In the genomic region with DNA sequence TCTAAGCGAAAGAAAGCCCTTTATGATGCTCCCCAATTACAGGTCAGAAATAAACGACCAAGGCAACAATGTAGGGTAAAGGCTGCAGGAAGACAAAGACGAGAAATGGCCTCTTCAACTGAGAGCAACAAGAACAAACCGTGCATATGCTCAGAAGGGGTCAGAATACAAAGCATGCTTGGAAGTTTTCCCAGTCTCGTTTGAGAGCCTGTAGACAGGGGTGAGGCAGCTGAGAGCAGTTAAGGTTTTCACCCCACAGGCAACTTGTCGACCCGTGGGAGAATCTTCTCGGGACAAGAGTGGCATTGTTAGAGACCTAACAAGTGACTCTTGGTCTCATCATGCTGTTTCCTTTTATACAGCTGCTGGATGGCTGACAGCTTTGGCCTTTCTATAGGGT, we compare ENCODE assay signal across 16 mouse cellular contexts.
DNase-seq lines count a peak whose midpoint lies in the region; ATAC-seq and TF ChIP-seq lines count a peak whose summit lies in the region.
"Had no signal": no experiment of that assay in that cellular context is flagged by ENCODE, and none has a peak within 500 bp of the region (broad histone marks: within the 10 kb centered on the region; RNA-seq: fewer than 3 reads in every experiment).

No protein-coding gene starts in this region.

- no peak for TF ChIP-seq CTCF in hindbrain, postnatal 0 days (IDR thresholded peaks at IDR 0.05; ENCODE audit: low read depth)

- no peak overlapping the region for H3K27ac ChIP-seq in forebrain, embryonic 14.5 days (ENCODE audit: low read depth, low read length)
- H3K27ac ChIP-seq in forebrain, embryonic 11.5 days (ENCODE audit: low read depth, low read length), result no peak overlapping the region
- no peak overlapping the region for H3K27ac ChIP-seq in midbrain, embryonic 12.5 days (replicated peaks)
- H3K27ac ChIP-seq in midbrain, embryonic 16.5 days (ENCODE audit: low read length), result no peak overlapping the region
- no peak overlapping the region for H3K27ac ChIP-seq in hindbrain, postnatal 0 days
- H3K27ac ChIP-seq: limb, embryonic 13.5 days had no signal

- no peaks in the 10 kb centered on the region for H3K9me3 ChIP-seq in forebrain, embryonic 14.5 days (replicated peaks; ENCODE audit: control insufficient read depth, low read length)
- H3K9me3 ChIP-seq in forebrain, embryonic 11.5 days (ENCODE audit: control insufficient read depth, low read length), result no peaks in the 10 kb centered on the region
- no peaks in the 10 kb centered on the region for H3K9me3 ChIP-seq in midbrain, embryonic 12.5 days
- 0 out of 2 replicates have a peak, but pooled peaks cover 2% of the 10 kb centered on the region for H3K9me3 ChIP-seq in midbrain, embryonic 16.5 days (replicated peaks; ENCODE audit: control insufficient read depth, low read length, poor library complexity, severe bottlenecking)
- no peaks in the 10 kb centered on the region for H3K9me3 ChIP-seq in hindbrain, postnatal 0 days (ENCODE audit: low read length)
- H3K9me3 ChIP-seq: limb, embryonic 13.5 days had no signal

- H3K4me3 ChIP-seq in forebrain, embryonic 14.5 days (ENCODE audit: low read depth, low read length), result no peak overlapping the region
- no peak overlapping the region for H3K4me3 ChIP-seq in forebrain, embryonic 11.5 days (ENCODE audit: low read depth, low read length)
- H3K4me3 ChIP-seq in midbrain, embryonic 12.5 days, result no peak overlapping the region
- H3K4me3 ChIP-seq in midbrain, embryonic 16.5 days (ENCODE audit: low read depth, low read length), result no peak overlapping the region
- no peak overlapping the region for H3K4me3 ChIP-seq in hindbrain, postnatal 0 days (ENCODE audit: low read length)
- H3K4me3 ChIP-seq: limb, embryonic 13.5 days; myocyte had no signal

- peaks cover 10% of the 10 kb centered on the region for H3K4me1 ChIP-seq in forebrain, embryonic 14.5 days (ENCODE audit: control insufficient read depth, insufficient read depth, low read length)
- H3K4me1 ChIP-seq in forebrain, embryonic 11.5 days (replicated peaks; ENCODE audit: control insufficient read depth, insufficient read depth, low read length), result peaks cover 7% of the 10 kb centered on the region; the same call in 1 of the 2 replicates
- H3K4me1 ChIP-seq in midbrain, embryonic 12.5 days, result peaks cover 12% of the 10 kb centered on the region; the same call in 1 of the 2 replicates
- peaks cover 2% of the 10 kb centered on the region; the same call in 1 of the 2 replicates for H3K4me1 ChIP-seq in midbrain, embryonic 16.5 days (ENCODE audit: control insufficient read depth, insufficient read depth, low read length)
- no peaks in the 10 kb centered on the region for H3K4me1 ChIP-seq in hindbrain, postnatal 0 days (ENCODE audit: insufficient read depth, low read length)

- 9% methylated on average over 8 of the region's 8 CpGs for WGBS in forebrain, embryonic 14.5 days
- WGBS in forebrain, embryonic 11.5 days, result 17% methylated on average over 8 of the region's 8 CpGs
- 46% methylated on average over 8 of the region's 8 CpGs for WGBS in midbrain, embryonic 12.5 days
- WGBS in midbrain, embryonic 16.5 days, result 41% methylated on average over 8 of the region's 8 CpGs
- WGBS in hindbrain, postnatal 0 days, result 21% methylated on average over 8 of the region's 8 CpGs

- intact Hi-C loops in gastrocnemius, postnatal 36 days (cut with DNase I), result no loop called here

- H3K9ac ChIP-seq in forebrain, embryonic 14.5 days (ENCODE audit: low read length), result no peak overlapping the region
- H3K9ac ChIP-seq in forebrain, embryonic 11.5 days (ENCODE audit: low read length), result no peak overlapping the region
- no peak overlapping the region for H3K9ac ChIP-seq in midbrain, embryonic 12.5 days (replicated peaks)
- no peak overlapping the region for H3K9ac ChIP-seq in midbrain, embryonic 16.5 days (ENCODE audit: low read depth, low read length)
- H3K9ac ChIP-seq in hindbrain, postnatal 0 days (replicated peaks; ENCODE audit: low read length), result no peak overlapping the region
- H3K9ac ChIP-seq: limb, embryonic 13.5 days had no signal

- ATAC-seq in forebrain, embryonic 14.5 days, result 0 out of 2 replicates have a peak, but pooled peaks have one; percentile 45
- no peak for ATAC-seq in forebrain, embryonic 11.5 days (replicated peaks; ENCODE audit: low FRiP score)
- ATAC-seq in midbrain, embryonic 12.5 days (ENCODE audit: low FRiP score, low read depth), result 0 out of 2 replicates have a peak, but pooled peaks have one; percentile 38
- ATAC-seq in midbrain, embryonic 16.5 days, result no peak
- ATAC-seq in hindbrain, postnatal 0 days, result peak; percentile 77; the same call in 1 of the 2 replicates
- ATAC-seq: activated CD4-positive, CD25-positive, alpha-beta regulatory T cell, adult 4 months had no signal

- no peaks in the 10 kb centered on the region for H3K36me3 ChIP-seq in forebrain, embryonic 14.5 days (ENCODE audit: control insufficient read depth, insufficient read depth, low read length)
- no peaks in the 10 kb centered on the region for H3K36me3 ChIP-seq in forebrain, embryonic 11.5 days (ENCODE audit: control insufficient read depth, insufficient read depth, low read length)
- H3K36me3 ChIP-seq in midbrain, embryonic 12.5 days, result no peaks in the 10 kb centered on the region
- H3K36me3 ChIP-seq in midbrain, embryonic 16.5 days (ENCODE audit: control insufficient read depth, insufficient read depth, low read length), result no peaks in the 10 kb centered on the region
- no peaks in the 10 kb centered on the region for H3K36me3 ChIP-seq in hindbrain, postnatal 0 days (ENCODE audit: insufficient read depth, low read length)
- H3K36me3 ChIP-seq: G1E; limb, embryonic 13.5 days had no signal

- peak; percentile 50 for DNase-seq in forebrain, embryonic 14.5 days (ENCODE audit: low spot score)
- DNase-seq in forebrain, embryonic 11.5 days (ENCODE audit: low spot score), result no peak
- DNase-seq in embryo, embryonic 11 days, result peak; percentile 50
- peak; percentile 49 for DNase-seq in hindbrain, postnatal 0 days (ENCODE audit: low spot score)
- no peak for DNase-seq in gastrocnemius, postnatal 36 days
- no peak for DNase-seq in natural killer cell, adult 2 months (ENCODE audit: low spot score in 2 of 2)
- DNase-seq: cerebellum, postnatal 14 days; gastrocnemius, postnatal 25 days; heart, postnatal 10 days; right cerebral cortex, postnatal 14 days had no signal

- H3K4me2 ChIP-seq in forebrain, embryonic 14.5 days (ENCODE audit: low read length), result no peak overlapping the region
- H3K4me2 ChIP-seq in forebrain, embryonic 11.5 days (ENCODE audit: low read depth, low read length, severe bottlenecking), result no peak overlapping the region
- no peak overlapping the region for H3K4me2 ChIP-seq in midbrain, embryonic 12.5 days (replicated peaks)
- no peak overlapping the region for H3K4me2 ChIP-seq in midbrain, embryonic 16.5 days (ENCODE audit: low read length)
- no peak overlapping the region for H3K4me2 ChIP-seq in hindbrain, postnatal 0 days (ENCODE audit: low read depth, low read length)
- H3K4me2 ChIP-seq: limb, embryonic 13.5 days had no signal

- H3K27me3 ChIP-seq in forebrain, embryonic 14.5 days (replicated peaks; ENCODE audit: control insufficient read depth, insufficient read depth, low read length), result no peaks in the 10 kb centered on the region
- H3K27me3 ChIP-seq in forebrain, embryonic 11.5 days (ENCODE audit: control insufficient read depth, insufficient read depth, low read length), result no peaks in the 10 kb centered on the region
- no peaks in the 10 kb centered on the region for H3K27me3 ChIP-seq in midbrain, embryonic 12.5 days
- no peaks in the 10 kb centered on the region for H3K27me3 ChIP-seq in midbrain, embryonic 16.5 days (ENCODE audit: control insufficient read depth, insufficient read depth, low read depth, low read length)
- H3K27me3 ChIP-seq in hindbrain, postnatal 0 days (ENCODE audit: insufficient read depth, low read length), result no peaks in the 10 kb centered on the region

Comparison
In these comparisons a context has a peak if more than half of its experiments do, and no peak if none do; other contexts are left out.
1. ATAC-seq: peak in forebrain, embryonic 14.5 days (single experiment), midbrain, embryonic 12.5 days (single experiment) and hindbrain, postnatal 0 days (single experiment); none in forebrain, embryonic 11.5 days (single experiment) and midbrain, embryonic 16.5 days (single experiment).
2. DNase-seq: peak in forebrain, embryonic 14.5 days (single experiment), embryo, embryonic 11 days (single experiment) and hindbrain, postnatal 0 days (single experiment); none in forebrain, embryonic 11.5 days (single experiment), gastrocnemius, postnatal 36 days (0 of 2) and natural killer cell, adult 2 months (0 of 2).